Mouse (Mus musculus): ENCODE measurements around the gene Bst2. TPM values are rescaled to one million over a fixed set of nuclear protein-coding genes. Genes with fewer than 3 reads are reported as not detected.
A peak's percentile ranks its signal among the peaks of the same experiment; 100 is the strongest.
"Not testable (repeated sequence)": the region's sequence is repeated elsewhere in the genome, so short reads cannot be mapped to it uniquely, and the experiment has no call there.

Gene Bst2
- total RNA-seq, 2 experiments from 2014 or later: 13.0 to 13.5 TPM

DNA sequence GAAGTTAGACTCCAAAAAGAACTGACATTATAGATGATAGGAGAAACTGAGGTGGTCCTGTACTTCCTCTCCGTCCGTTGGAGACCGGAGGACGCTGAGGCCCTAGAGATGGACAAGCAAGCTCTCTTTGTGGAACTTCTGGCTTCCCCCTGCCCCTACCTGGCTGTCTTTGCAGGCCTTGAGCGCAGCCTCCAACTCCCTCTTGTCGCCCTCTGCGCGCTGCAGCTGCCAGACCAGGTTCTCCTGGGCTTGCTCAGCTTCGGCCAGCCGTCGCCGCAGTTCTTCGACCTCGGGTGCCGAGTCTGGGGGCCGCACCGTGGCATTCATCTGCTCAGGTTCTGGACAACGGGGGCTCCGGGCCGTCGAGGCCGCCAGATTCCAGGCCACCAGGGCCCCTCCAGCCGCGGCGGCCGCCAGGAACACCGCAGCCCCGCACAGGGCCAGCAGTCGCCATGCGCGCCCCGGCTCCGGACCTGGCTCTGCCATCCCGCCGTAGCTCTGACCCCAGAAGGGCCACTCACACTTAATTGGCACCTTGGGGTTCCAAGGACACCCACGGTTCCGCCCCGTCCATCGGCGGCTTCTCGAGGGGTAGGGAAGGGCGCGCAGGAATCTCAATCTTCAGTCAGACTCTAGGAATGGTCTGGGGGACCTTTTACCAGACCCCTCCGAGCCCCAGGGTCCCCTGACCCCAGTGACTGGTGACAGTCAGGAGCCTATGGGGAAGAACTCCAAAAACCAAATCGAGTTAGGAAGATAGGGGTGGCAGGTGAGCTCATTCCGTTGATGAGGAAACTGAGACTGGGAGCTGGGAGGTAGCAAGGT, 11.8 kb downstream of the Bst2 start, which contains the start of gene Ccdc194:
Gene Ccdc194 (minus strand): TSS at position 486 of the 825 bp plus-strand sequence.
- intact Hi-C loops (cut with DNase I): no loop called here
- DNase-seq: no peak

DNA sequence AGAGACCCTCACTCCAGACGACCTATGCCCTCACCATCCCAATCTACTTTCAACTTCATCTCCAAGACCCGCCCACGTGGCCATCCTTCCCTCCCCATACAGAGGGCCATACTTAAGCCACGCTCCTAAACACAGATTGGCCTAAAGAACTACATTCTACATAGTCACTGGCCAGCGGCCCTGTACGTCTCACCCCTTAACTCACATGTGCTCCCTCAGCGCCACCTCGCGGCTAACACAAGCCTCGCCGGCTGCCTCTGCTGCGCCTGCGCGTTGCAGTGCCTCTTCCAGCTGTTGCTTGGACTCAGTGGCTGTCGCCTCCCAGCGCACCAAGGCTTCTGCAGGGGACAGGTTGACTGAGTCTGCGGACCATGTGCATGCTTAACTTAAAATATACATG, 15.6 kb downstream of the Bst2 start:
- DNase-seq: peak; percentile 98 to 99
- intact Hi-C loops (cut with DNase I): loop anchor here (1.0 to 5.0 kb wide), 2 partner anchors 34 to 80 kb away; partner anchors contain the start of genes Ano8 and Gtpbp3

DNA sequence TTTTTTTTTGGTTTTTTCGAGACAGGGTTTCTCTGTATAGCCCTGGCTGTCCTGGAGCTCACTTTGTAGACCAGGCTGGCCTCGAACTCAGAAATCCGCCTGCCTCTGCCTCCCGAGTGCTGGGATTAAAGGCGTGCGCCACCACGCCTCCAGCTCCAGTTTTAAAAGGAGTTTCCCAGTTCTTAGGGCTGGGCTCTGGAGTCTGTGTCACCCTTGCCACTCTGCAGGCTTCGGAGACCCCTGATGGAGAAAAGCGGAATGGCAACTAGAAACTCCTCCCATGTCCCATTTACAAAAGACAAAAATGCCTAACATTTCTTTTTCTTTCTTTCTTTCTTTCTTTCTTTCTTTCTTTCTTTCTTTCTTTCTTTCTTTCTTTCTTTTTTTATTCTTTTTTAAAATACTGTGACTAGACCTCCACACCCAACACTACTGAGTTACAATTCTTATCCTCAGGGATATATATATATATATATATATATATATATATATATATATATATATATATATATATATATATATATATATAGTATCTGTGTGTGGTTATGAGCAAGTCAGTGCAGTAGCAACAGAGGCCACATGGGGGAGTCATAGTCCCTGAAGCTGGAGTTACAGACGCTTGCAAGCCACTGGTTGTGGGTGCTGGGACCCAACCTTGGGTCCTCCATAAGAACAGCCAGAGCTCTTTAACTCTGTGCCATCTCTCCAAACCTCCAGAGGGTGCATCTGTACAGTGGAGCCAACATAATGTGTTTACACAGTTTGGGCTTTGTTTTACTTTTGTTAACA, 18.0 kb downstream of the Bst2 start:
- intact Hi-C loops (cut with DNase I): not testable (repeated sequence)
- peak; percentile 79 to 82 for DNase-seq

DNA sequence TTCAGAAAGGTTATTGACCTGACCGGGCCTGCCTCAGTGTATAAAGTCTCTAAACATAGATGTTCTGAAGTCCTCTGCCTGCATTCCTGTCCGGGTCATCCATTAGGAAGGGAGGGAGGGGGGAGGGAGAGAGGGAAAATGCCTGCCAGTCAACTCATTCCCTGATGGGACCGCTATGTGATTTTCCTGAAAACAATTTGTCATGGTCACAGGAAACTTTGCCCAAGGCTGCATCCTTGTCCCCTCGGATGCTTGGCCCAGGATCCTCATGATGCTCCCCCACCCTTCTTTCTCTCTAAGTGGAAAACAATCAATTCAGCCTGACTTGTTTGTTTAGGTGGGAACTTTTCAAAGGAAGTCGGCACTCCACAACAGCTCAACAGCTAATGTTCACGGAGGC, 20.5 kb downstream of the Bst2 start:
- intact Hi-C loops (cut with DNase I): loop anchor here (1.0 kb wide), 1 partner anchor 21 kb away; no protein-coding TSS in a partner anchor
- DNase-seq: no peak

DNA sequence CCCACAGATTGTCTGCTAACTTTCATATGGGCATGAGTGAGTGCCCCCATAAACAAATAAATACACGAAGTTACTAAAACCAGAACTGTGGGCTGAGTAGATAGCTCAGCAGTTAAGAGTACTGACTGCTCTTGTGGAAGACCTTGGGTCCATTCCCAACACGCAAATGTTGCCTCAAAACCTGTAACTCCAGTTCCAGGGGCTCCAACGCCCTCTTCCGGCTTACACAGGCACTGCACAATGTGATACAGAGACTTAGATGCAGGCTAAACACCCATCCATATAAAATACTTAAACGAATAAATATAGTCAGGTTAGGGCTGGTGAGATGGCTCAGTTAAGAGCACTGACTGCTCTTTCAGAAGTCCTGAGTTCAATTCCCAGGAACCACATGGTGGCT, 22.2 kb downstream of the Bst2 start:
- no peak for DNase-seq
- intact Hi-C loops (cut with DNase I): no loop called here

DNA sequence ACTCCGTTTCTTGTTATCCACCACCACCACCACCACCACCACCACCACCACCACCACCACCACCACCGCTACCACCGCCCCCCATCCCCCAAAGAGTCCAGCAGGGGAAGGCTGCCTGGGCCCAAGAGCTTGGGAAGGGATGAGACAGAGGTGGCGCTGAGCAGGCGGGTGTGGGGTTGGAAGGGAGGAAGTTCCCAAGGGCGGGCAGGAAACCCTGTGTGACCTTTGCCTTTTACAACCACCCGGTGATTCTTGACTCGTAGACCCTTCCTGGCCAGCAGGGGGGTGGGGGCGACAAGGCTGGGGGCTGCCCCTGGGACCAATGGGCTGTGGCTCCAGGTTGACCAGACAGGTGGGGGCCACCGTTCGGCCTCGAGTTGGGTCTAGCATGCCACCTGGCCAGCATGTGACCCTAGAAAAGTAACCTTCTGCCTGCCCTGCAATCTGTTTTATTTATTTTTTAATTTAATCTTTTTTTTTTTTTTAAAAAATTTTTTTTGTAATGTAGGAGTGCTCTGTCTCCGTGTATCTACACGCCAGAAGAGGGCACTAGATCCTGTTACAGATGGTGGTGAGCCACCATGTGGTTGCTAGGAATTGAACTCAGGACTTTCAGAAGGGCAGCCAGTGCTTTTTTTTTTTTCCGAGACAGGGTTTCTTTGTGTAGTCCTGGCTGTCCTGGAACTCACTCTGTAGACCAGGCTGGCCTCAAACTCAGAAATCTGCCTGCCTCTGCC, 24.1 kb downstream of the Bst2 start:
- intact Hi-C loops (cut with DNase I): no loop called here
- DNase-seq: no peak

DNA sequence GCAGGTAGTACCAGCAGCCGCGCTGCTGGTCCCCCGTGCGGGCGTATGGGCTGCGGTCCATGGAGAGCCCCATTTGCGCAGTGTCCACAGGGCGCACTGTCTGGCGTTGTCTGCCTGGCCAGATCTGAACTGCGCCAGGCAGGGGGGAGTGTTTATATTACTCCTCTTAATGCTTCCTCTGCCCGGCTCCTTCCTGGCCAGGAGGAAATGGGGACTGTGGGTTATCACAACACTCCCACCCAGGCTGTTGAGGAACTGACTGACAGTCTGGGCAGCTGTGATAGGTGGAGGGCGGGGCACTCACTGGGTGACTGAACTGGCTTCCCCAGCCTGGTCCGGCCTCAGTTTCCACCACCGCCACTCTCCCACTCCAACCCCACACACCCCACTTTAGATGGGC, 25.6 kb downstream of the Bst2 start, which contains the start of gene Plvap:
Gene Plvap (minus strand): TSS at position 109 of the 400 bp plus-strand sequence.
- DNase-seq: no peak
- intact Hi-C loops (cut with DNase I): no loop called here

DNA sequence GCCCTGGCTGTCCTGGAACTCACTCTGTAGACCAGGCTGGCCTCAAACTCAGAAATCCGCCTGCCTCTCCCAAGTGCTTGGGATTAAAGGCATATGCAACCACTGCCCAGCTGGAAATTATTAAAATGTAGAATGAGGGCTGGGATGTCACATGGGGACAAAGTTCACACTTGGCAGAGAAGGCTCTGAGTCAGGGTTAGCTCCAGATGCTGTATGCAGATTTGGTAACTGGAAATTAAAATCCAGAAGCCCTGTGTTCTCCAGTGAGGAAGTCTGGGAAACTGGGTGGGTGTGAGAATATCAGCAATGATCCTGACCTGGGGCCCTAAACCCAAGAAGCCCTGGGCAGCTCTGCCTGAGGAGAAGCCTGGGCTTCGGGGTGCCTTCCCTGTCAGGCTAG, 27.9 kb downstream of the Bst2 start:
- intact Hi-C loops (cut with DNase I): no loop called here
- DNase-seq: peak in 1 of 2 experiments; percentile 26

DNA sequence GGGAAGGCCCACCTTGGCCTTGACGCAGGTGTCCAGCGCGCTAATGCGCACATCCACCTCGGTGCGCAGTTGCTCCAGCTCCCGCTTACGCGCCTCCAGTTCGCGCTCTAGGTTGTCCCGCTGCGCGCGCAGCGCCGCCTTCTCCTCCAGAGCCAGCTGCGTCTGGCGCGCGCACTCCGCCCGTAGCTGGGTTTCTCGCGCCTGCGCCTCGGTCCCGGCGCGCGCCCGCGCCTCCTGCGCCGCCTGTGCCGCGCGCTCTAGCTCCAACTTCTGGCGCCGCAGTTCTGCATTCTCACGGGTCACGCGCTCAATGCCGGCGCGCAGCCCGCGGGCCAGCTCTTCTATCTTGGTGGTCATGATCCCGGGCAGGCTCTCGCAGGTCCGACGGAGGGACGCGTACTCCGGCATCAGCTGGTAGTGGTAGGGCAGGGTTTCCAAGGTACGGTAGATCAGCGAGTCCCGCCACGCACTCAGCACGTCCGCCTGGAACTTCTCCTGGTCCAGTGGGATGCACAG, 29.6 kb downstream of the Bst2 start:
- peak; percentile 86 to 88 for DNase-seq
- intact Hi-C loops (cut with DNase I): no loop called here

DNA sequence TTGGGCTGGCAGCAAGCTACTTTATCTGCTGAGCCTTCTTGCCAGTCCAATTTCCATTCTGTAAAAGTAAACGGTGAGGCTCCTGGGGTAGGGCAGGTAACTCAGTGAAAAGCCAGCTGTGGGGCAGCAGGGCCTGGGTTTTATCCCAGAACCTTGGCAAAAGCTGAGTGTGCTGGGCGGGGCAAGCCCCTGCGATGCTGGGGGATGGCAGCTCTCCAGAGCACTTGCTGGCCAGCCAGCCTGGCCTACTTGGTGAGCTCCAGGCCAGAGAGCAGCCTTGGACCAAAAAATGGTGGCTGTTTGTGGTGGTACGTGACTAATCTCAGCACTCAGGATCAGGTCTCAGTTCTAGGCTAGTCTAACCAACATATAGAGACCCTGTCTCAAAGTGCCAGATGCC, 31.3 kb downstream of the Bst2 start:
- peak; percentile 43 to 60 for DNase-seq
- intact Hi-C loops (cut with DNase I): no loop called here

DNA sequence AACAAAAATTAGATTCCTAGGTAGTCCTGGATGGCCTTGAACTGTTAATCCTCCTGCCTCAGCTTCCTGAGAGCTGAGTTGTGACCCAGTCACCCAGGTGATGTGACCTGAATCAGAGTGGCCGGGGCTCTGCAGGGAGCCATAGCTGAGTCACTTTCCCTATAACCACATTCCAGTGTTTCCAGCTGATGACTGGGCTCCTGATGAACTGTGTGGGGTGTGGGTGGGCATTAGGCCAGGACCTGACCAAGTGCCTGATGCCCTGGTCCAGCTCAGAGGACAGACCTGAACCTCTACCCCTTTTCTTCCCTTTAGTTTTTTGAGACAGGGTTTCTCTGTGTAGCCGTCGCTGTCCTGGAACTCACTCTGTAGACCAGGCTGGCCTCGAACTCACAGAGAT, 31.9 kb downstream of the Bst2 start:
- DNase-seq: no peak
- intact Hi-C loops (cut with DNase I): no loop called here

DNA sequence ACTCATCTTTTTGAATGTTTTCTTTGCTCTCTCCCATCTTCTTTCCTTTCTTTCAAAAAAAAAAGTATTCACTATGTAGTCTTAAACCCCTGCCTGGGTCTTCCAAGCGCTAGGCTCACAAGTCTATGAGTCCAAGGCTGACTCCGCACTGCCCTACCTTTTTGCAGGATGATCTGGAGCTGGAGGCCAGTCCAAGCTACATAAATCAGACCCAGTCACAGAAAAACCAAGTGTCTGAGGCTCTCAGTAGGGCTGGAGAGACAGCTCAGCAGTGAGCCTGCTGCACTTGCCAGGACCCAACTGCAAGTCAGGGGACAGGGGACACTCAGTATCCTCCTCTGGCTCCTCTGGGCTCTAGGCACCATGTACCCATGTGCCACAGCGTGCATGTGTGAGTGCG, 32.9 kb downstream of the Bst2 start:
- no peak for DNase-seq
- intact Hi-C loops (cut with DNase I): no loop called here

DNA sequence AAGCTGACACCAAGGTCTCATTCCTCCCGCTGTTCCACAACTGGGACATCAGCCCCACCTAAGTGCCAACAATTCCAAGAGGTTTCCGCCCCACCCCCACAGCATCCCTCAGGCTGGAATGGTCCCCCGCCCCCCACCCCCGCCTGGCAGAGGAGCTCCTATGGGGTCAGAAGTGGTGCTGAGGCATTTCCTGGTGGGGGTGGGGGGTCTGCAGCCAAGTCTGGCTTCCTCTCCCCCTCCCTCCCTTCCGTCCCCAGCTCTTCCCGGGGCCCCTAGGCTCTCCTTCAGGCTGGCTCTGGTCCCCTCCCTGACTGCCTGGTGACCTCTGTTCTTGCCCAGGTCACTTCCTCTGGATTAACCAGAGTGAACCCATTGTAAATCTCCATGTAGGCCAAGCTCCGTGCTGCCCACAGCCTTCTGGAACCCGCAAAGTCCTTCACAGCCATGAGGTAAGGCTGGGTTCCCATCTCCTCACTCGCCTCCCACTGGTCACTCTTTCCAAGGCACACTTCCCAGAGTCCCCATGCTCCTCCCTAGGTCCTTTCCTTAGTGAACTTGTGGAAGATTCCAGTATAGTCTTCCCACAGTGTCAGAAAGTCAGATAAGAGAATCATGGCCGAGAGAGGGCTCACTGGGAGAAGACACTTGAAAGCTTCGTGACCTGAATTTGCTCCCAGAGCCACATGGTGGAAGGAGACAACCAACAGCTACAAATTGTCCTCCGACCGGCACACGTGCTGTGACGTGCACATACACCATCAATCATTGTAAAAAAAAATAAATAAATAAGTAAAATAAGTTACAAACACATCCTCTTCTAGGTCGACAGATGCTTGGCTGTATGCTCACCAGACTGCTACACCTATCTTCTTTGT, 38.2 kb downstream of the Bst2 start:
- peak in 1 of 2 experiments; percentile 38 for DNase-seq
- intact Hi-C loops (cut with DNase I): no loop called here

DNA sequence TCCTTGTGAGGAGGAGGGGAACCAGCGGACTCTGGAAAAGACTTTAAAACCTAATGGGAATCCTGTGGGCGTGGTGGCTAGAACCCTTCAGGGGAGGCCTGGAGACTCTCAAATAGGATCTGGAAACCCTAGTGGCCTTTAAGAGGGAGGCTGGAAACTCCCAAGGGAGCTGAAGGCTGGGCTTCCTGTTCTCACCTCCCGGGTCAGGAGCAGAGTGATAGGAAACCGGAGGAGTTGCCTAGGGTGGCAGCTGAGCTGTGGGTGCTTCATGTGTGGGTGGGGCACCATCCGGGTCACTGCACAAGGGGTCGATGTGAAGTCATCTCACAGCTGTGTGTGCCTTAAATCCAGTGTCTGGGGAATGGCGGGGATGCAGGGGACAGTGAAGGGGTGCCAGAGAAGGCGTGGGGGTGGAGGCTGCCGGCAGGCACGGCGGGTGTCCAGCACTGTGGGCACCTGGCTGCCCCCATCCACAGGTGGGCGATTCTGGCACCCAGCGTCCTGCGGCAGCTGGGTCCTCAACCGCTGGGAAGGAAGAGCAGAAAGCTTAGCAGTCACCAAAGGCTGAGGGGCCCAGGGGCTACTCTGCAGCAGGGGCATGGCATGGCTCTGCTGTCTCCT, 39.3 kb downstream of the Bst2 start:
- intact Hi-C loops (cut with DNase I): no loop called here

DNA sequence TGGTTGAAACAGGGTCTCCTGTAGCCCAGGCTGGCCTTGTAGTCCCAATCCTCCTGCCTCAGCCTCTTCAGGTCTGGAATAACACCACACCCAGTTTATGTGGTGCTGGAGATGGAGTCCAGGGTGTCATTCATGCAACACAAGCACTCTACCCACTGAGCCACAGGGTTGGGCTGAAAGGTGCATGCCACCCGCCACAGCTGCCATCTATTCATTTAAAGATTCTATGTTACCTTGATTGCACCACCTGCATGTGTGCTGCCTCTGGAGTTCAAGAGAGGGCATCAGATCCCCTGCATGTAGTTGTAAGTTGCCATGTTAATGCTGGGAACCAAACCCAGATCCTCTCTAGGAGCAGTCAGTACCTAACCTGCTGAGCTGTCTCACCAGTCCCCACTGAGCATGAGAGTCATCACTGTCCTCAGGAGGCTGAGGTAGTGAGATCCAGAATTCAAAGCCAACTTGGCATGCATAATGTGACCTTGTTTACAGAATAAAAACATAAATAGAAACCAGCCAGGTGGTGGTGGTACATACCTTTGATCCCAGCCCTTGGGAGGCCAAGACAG, 40.1 kb downstream of the Bst2 start:
- intact Hi-C loops (cut with DNase I): no loop called here
- DNase-seq: peak in 1 of 2 experiments; percentile 30

More for the DNA sequence above, 39.3 kb downstream of the Bst2 start:
- DNase-seq: peak; percentile 44 to 49

DNA sequence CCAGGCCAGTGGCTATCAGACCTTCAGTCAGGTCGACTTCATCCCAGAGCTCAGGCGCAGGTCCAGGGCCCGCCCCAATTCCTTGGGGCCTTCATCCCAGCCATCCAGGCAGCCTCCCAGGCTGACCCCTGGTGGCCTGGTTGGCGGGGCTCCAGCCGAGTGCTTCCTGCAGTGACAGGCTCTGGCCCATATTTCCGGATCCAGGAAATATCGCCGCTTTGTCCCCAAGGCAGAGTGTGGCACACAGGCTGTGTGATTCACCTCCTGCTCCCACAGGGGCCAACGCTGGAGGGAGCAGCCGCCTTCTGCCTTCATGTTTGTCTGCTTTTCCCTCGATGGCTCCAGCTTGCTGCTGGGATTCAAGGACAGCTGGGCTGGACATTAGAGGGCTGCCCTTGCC, 40.8 kb downstream of the Bst2 start:
- intact Hi-C loops (cut with DNase I): no loop called here
- DNase-seq: peak; percentile 94 to 96

DNA sequence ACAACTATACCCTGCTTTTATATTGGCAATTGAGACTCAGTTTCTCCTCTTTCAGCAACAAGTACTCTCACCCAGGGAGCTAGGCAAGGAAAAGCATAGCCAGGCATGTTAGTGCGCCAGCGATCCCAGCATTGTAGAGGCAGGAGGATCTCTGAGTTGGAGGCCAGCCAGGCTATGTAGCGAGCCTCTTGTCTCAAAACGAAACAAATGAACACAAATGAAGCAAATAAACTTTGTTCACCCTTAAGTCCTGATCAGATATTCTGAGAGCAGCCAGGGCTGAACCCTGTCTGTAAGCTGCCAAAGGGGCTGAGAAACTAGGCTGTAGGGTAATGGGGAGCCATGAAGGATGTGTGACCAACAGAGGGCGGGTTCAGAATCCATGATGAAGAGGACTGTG, 41.4 kb downstream of the Bst2 start:
- DNase-seq: peak; percentile 31 to 48
- intact Hi-C loops (cut with DNase I): loop anchor here (1.0 to 2.0 kb wide), 2 partner anchors 21 to 55 kb away; no protein-coding TSS in a partner anchor

DNA sequence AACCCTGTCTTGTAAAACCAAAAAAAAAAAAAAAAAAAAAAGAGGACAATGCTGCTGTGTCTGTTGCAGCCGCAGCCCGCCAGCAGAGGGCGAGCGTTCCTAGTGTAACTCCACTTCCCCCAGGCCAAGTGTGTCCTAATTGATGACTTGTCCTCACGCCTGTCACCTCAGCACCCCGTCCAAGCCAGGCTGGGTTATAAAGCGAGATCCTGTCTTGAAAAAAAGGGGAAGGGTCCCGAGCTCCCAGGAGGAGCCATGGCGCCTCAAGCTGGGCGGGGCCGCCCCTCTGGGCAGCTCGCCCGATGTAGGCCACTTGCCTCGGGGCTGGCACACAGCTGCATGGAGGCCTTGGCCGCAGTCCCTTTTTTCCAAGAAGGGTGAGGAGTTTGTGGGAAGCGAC, 42.2 kb downstream of the Bst2 start:
- peak; percentile 91 to 92 for DNase-seq
- intact Hi-C loops (cut with DNase I): loop anchor here (1.0 to 2.0 kb wide), 2 partner anchors 22 to 54 kb away; no protein-coding TSS in a partner anchor

DNA sequence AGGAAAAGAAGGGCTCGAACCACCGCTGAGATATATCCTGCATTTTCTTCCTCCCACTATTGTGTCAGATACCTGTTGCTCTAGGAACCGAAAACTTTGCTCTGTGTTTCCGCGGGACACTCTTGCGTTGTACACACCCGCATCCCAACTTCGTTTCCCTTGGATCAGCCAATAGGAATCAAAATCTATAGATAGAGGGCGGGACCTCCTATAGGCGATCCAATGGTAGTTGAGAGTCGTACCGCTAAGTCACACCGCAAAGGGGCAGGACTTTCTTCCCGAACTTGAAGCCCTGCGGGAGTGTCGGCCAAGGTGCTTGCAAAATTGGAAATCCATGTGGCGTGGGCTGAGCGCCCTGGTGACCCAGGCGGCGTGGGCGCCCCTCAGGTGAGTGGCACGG, 48.8 kb downstream of the Bst2 start:
- intact Hi-C loops (cut with DNase I): loop anchor here (5.0 kb wide), 1 partner anchor 34 kb away; no protein-coding TSS in a partner anchor
- DNase-seq: peak; percentile 95 to 96

All from heart, postnatal 10 days (tissue).